Mouse (Mus musculus) midbrain, embryonic 10.5 days (tissue): Measurements from ENCODE around the gene Dxo. TPM values are rescaled to one million over a fixed set of nuclear protein-coding genes. Genes with fewer than 3 reads are reported as not detected.
A peak's percentile ranks its signal among the peaks of the same experiment; 100 is the strongest.
"Not testable (repeated sequence)": the region's sequence is repeated elsewhere in the genome, so short reads cannot be mapped to it uniquely, and the experiment has no call there.

Experiments used
- DNase-seq: peaks from one replicate; pipeline ENCODE4 v3.0.0-alpha.2; 2017; ENCODE audit warnings: low spot score
- H3K27ac ChIP-seq: fragments of 300-500 bp; sonication (generic); replicated peaks from 2 replicates; pipeline ENCODE4 v1.5.1; 2016; ENCODE audit warnings: mild to moderate bottlenecking
- H3K27me3 ChIP-seq: fragments of 300-500 bp; sonication (generic); 2 replicates; pipeline ENCODE4 v1.6.1; 2016; ENCODE audit warnings: low read depth, mild to moderate bottlenecking; ENCODE audit not compliant: poor library complexity, severe bottlenecking
- H3K36me3 ChIP-seq: fragments of 300-500 bp; sonication (generic); 2 replicates; pipeline ENCODE4 v1.6.1; 2016; ENCODE audit warnings: mild to moderate bottlenecking, moderate library complexity
- H3K4me1 ChIP-seq: fragments of 300-500 bp; sonication (generic); 2 replicates; pipeline ENCODE4 v1.6.1; 2016
- H3K4me3 ChIP-seq: fragments of 300-500 bp; sonication (generic); 2 replicates; pipeline ENCODE4 v1.5.1; 2016; ENCODE audit warnings: mild to moderate bottlenecking, moderate library complexity
- H3K9me3 ChIP-seq: fragments of 300-500 bp; sonication (generic); replicated peaks from 2 replicates; pipeline ENCODE4 v1.6.1; 2016; ENCODE audit warnings: mild to moderate bottlenecking
- WGBS: fragments of 180-500 bp; shearing (Covaris S2); methylation state at CpG from one replicate; pipeline ENCODE4 v1.1.7; 2016; 5-methylcytosine and 5-hydroxymethylcytosine counted together
- polyA plus RNA-seq: library from polyadenylated mRNA; unstranded; fragments of >200 nt; fragmentation: Nextera tagmentation; extraction: Ambion mirVana; gene quantifications from 2 replicates; pipeline ENCODE4 v1.2.1, GENCODE M21; 2016

The Dxo gene
- polyA plus RNA-seq, 1 experiment from 2014 or later: 88.1 TPM

GRCm38 (mm10) chr17:34804871-34805562, 31.8 kb upstream of the Dxo start:
- 74% methylated on average over 6 of the region's 6 CpGs for WGBS
- Histone ChIP-seq H3K4me3 (no peak overlapping the region), H3K27ac (no peak overlapping the region), H3K27me3 (no peaks in the 10 kb centered on the region), H3K9me3 (peaks cover 6% of the 10 kb centered on the region), H3K36me3 (no peaks in the 10 kb centered on the region), H3K4me1 (no peaks in the 10 kb centered on the region)
- no peak for DNase-seq

GRCm38 (mm10) chr17:34807176-34807575, 29.6 kb upstream of the Dxo start:
- H3K4me3 ChIP-seq: no peak overlapping the region
- no peak overlapping the region for H3K27ac ChIP-seq
- H3K4me1 ChIP-seq: no peaks in the 10 kb centered on the region
- no peak for DNase-seq
- H3K9me3 ChIP-seq: peaks cover 6% of the 10 kb centered on the region
- no peaks in the 10 kb centered on the region for H3K27me3 ChIP-seq
- WGBS: 72% methylated on average over 3 of the region's 3 CpGs
- H3K36me3 ChIP-seq: no peaks in the 10 kb centered on the region

- WGBS: 79% methylated on average over 6 of the region's 6 CpGs
- DNase-seq: no peak
- Histone ChIP-seq H3K27ac (no peak overlapping the region), H3K27me3 (no peaks in the 10 kb centered on the region), H3K4me3 (no peak overlapping the region), H3K36me3 (no peaks in the 10 kb centered on the region), H3K9me3 (peaks cover 6% of the 10 kb centered on the region), H3K4me1 (no peaks in the 10 kb centered on the region)
These were observed 28.1 kb upstream of the Dxo start for GRCm38 (mm10) chr17:34808599-34809205.

- not testable (repeated sequence) for DNase-seq, H3K27me3 ChIP-seq, H3K4me3 ChIP-seq, H3K27ac ChIP-seq, H3K36me3 ChIP-seq, H3K4me1 ChIP-seq, H3K9me3 ChIP-seq
- 95% methylated on average over 5 of the region's 5 CpGs for WGBS
These were observed 26.4 kb upstream of the Dxo start for GRCm38 (mm10) chr17:34810411-34810810.

GRCm38 (mm10) chr17:34810811-34811210, 26.0 kb upstream of the Dxo start:
- H3K27me3 ChIP-seq, H3K36me3 ChIP-seq, DNase-seq, H3K4me3 ChIP-seq, H3K4me1 ChIP-seq, H3K9me3 ChIP-seq, H3K27ac ChIP-seq: not testable (repeated sequence)
- 88% methylated on average over 8 of the region's 8 CpGs for WGBS

GRCm38 (mm10) chr17:34811275-34811674, 25.5 kb upstream of the Dxo start:
- Histone ChIP-seq H3K27ac (no peak overlapping the region), H3K36me3 (no peaks in the 10 kb centered on the region), H3K27me3 (no peaks in the 10 kb centered on the region), H3K4me3 (no peak overlapping the region), H3K9me3 (no peaks in the 10 kb centered on the region), H3K4me1 (no peaks in the 10 kb centered on the region)
- DNase-seq: no peak
- 77% methylated on average over 15 of the region's 15 CpGs for WGBS

GRCm38 (mm10) chr17:34813747-34814146, 23.1 kb upstream of the Dxo start:
- H3K4me1 ChIP-seq, H3K4me3 ChIP-seq, H3K36me3 ChIP-seq, H3K27me3 ChIP-seq, H3K9me3 ChIP-seq, H3K27ac ChIP-seq, DNase-seq: not testable (repeated sequence)
- WGBS: 62% methylated on average over 12 of the region's 12 CpGs

- H3K27me3 ChIP-seq: no peaks in the 10 kb centered on the region
- no peaks in the 10 kb centered on the region for H3K9me3 ChIP-seq
- no peak for DNase-seq
- H3K4me1 ChIP-seq: no peaks in the 10 kb centered on the region
- 72% methylated on average over 7 of the region's 7 CpGs for WGBS
- H3K27ac ChIP-seq: no peak overlapping the region
- no peaks in the 10 kb centered on the region for H3K36me3 ChIP-seq
- H3K4me3 ChIP-seq: no peak overlapping the region
These were observed 21.9 kb upstream of the Dxo start for GRCm38 (mm10) chr17:34814818-34815370.

GRCm38 (mm10) chr17:34830776-34831175, 6.0 kb upstream of the Dxo start:
- H3K36me3 ChIP-seq: peaks cover 88% of the 10 kb centered on the region
- H3K4me3 ChIP-seq, DNase-seq, H3K27ac ChIP-seq, H3K27me3 ChIP-seq, H3K4me1 ChIP-seq: not testable (repeated sequence)
- WGBS: 90% methylated on average over 1 of the region's 1 CpGs
- peaks cover 12% of the 10 kb centered on the region for H3K9me3 ChIP-seq

GRCm38 (mm10) chr17:34836155-34836855, 514 bp upstream of the Dxo start:
- WGBS: 4% methylated on average over 48 of the region's 48 CpGs
- DNase-seq: no peak
- no peaks in the 10 kb centered on the region for H3K9me3 ChIP-seq
- H3K27me3 ChIP-seq: no peaks in the 10 kb centered on the region
- peaks cover 34% of the 10 kb centered on the region for H3K4me1 ChIP-seq
- H3K36me3 ChIP-seq: peaks cover 69% of the 10 kb centered on the region
- peak overlapping the region; percentile 84 for H3K27ac ChIP-seq
- peak overlapping the region; percentile 84 for H3K4me3 ChIP-seq

- no peaks in the 10 kb centered on the region for H3K27me3 ChIP-seq
- H3K9me3 ChIP-seq: no peaks in the 10 kb centered on the region
- DNase-seq: peak; percentile 20
- peaks cover 34% of the 10 kb centered on the region for H3K4me1 ChIP-seq
- peaks cover 70% of the 10 kb centered on the region for H3K36me3 ChIP-seq
- WGBS: 42% methylated on average over 43 of the region's 43 CpGs
- H3K4me3 ChIP-seq: peak overlapping the region; percentile 84
- peak overlapping the region; percentile 84 for H3K27ac ChIP-seq
These were observed 875 bp downstream of the Dxo start for GRCm38 (mm10) chr17:34837464-34838324.

- Histone ChIP-seq H3K27ac (no peak overlapping the region), H3K4me3 (peak overlapping the region; percentile 84), H3K4me1 (peaks cover 34% of the 10 kb centered on the region), H3K9me3 (no peaks in the 10 kb centered on the region), H3K36me3 (peaks cover 70% of the 10 kb centered on the region), H3K27me3 (no peaks in the 10 kb centered on the region)
- WGBS: 90% methylated on average over 7 of the region's 7 CpGs
- DNase-seq: no peak
These were observed 2.0 kb downstream of the Dxo start for GRCm38 (mm10) chr17:34838785-34839184.
